Mouse (Mus musculus) left cerebral cortex, postnatal 4 days (tissue): ENCODE results near the gene Irx2. TPM values are rescaled to one million over a fixed set of nuclear protein-coding genes. Genes with fewer than 3 reads are reported as not detected.
A peak's percentile ranks its signal among the peaks of the same experiment; 100 is the strongest.

ENCODE experiments used
- DNase-seq: peaks from one replicate; pipeline ENCODE4 v3.0.0-alpha.2; 2022
- intact Hi-C: fragments of 180-260 bp; cut with DNase I; formaldehyde crosslinking; loops from one replicate; pipeline ENCODE4 v1.15.1; 2025
- total RNA-seq, 2 experiments: library from RNA; stranded (reverse); gene quantifications; 2 replicates each; pipeline ENCODE4 v1.2.3; 2021

The Irx2 gene
- total RNA-seq, 2 experiments from 2014 or later = 0.18 to 0.70 TPM

GRCm38 (mm10) chr13:72634752-72635315 lies 6.2 kb downstream of the Irx2 start:
- intact Hi-C loops = loop anchor here (5.0 to 10.0 kb wide), 2 partner anchors 338 to 630 kb away; partner anchors contain the start of gene Irx4
- no peak for DNase-seq

- DNase-seq = no peak
- intact Hi-C loops = loop anchor here (5.0 to 10.0 kb wide), 2 partner anchors 339 to 628 kb away; partner anchors contain the start of gene Irx4
Observed at GRCm38 (mm10) chr13:72636331-72636851, 7.8 kb downstream of the Irx2 start.

- DNase-seq = no peak
- intact Hi-C loops = loop anchor here (5.0 to 10.0 kb wide), 2 partner anchors 340 to 627 kb away; partner anchors contain the start of gene Irx4
Observed at GRCm38 (mm10) chr13:72637536-72637935, 8.9 kb downstream of the Irx2 start.

GRCm38 (mm10) chr13:72638401-72639130 lies 9.9 kb downstream of the Irx2 start:
- DNase-seq = no peak
- intact Hi-C loops = loop anchor here (5.0 to 10.0 kb wide), 2 partner anchors 341 to 626 kb away; partner anchors contain the start of gene Irx4

- intact Hi-C loops = loop anchor here (5.0 to 10.0 kb wide), 2 partner anchors 342 to 625 kb away; partner anchors contain the start of gene Irx4
Observed at GRCm38 (mm10) chr13:72639441-72640130, 11.0 kb downstream of the Irx2 start.

GRCm38 (mm10) chr13:72640131-72640521 lies 11.5 kb downstream of the Irx2 start:
- intact Hi-C loops = no loop called here
- peak; percentile 57 for DNase-seq

More at GRCm38 (mm10) chr13:72639441-72640130, 11.0 kb downstream of the Irx2 start:
- DNase-seq = peak; percentile 53

- no peak for DNase-seq
- intact Hi-C loops = no loop called here
Observed at GRCm38 (mm10) chr13:72656447-72656846, 27.8 kb downstream of the Irx2 start.

- DNase-seq = no peak
- intact Hi-C loops = no loop called here
Observed at GRCm38 (mm10) chr13:72675826-72676225, 47.2 kb downstream of the Irx2 start.
